Mouse (Mus musculus) MEL (cell line): ENCODE data around the gene Itpk1. TPM values are rescaled to one million over a fixed set of nuclear protein-coding genes. Genes with fewer than 3 reads are reported as not detected.

ENCODE experiments used
- DNase-seq: peaks from one replicate; pipeline ENCODE4 v3.0.0; 2011; ENCODE audit warnings: low read depth, low spot score
- H3K27ac ChIP-seq: 2 replicates; pipeline ENCODE4 v1.5.1; 2012; ENCODE audit warnings: low read depth, mild to moderate bottlenecking, control low read depth, low read length, moderate library complexity; ENCODE audit not compliant: control insufficient read depth
- H3K27me3 ChIP-seq, 2 experiments: fragments of 150-350 bp in 1 of 2; sonication (generic) in 1 of 2; 2 replicates each; pipeline ENCODE4 v1.6.1; 2012; ENCODE audit warnings: low read length in 2 of 2, mild to moderate bottlenecking in 2 of 2, improper control_type of control experiment in 1 of 2, moderate library complexity in 1 of 2; ENCODE audit not compliant: insufficient read depth in 2 of 2, control insufficient read depth in 1 of 2
- H3K36me3 ChIP-seq, 2 experiments: 2 replicates each; pipeline ENCODE4 v1.6.1; 2012 to 2014; ENCODE audit warnings: low read length in 2 of 2, improper control_type of control experiment in 1 of 2, inconsistent platforms in 1 of 2, mild to moderate bottlenecking in 1 of 2; ENCODE audit not compliant: insufficient read depth in 2 of 2, control insufficient read depth in 1 of 2
- H3K4me1 ChIP-seq, 2 experiments: fragments of 150-350 bp in 1 of 2; sonication (generic) in 1 of 2; 2 replicates each; pipeline ENCODE4 v1.6.1; 2012; ENCODE audit warnings: low read length in 2 of 2, improper control_type of control experiment in 1 of 2, mild to moderate bottlenecking in 1 of 2; ENCODE audit not compliant: insufficient read depth in 2 of 2, control insufficient read depth in 1 of 2
- H3K4me3 ChIP-seq, 2 experiments: fragments of 150-350 bp in 1 of 2; sonication (generic) in 1 of 2; 2 replicates each; pipeline ENCODE4 v1.5.1; 2012; ENCODE audit warnings: low read depth in 2 of 2, low read length in 2 of 2, mild to moderate bottlenecking in 2 of 2, moderate library complexity in 2 of 2, control low read depth in 1 of 2, improper control_type of control experiment in 1 of 2; ENCODE audit not compliant: control insufficient read depth in 1 of 2, insufficient read depth in 1 of 2
- H3K79me2 ChIP-seq: 2 replicates; pipeline ENCODE4 v1.6.1; 2012; ENCODE audit warnings: mild to moderate bottlenecking, low read length, moderate library complexity; ENCODE audit not compliant: control insufficient read depth, poor library complexity, insufficient read depth
- H3K9ac ChIP-seq: 2 replicates; pipeline ENCODE4 v1.6.1; 2012; ENCODE audit warnings: low read depth, mild to moderate bottlenecking, control low read depth, low read length, moderate library complexity; ENCODE audit not compliant: control insufficient read depth, poor library complexity, severe bottlenecking
- H3K9me3 ChIP-seq: fragments of 150-350 bp; sonication (generic); replicated peaks from 2 replicates; pipeline ENCODE4 v1.6.1; 2012; ENCODE audit warnings: mild to moderate bottlenecking, low read length, improper control_type of control experiment, moderate library complexity; ENCODE audit not compliant: insufficient read depth
- CTCF ChIP-seq, 3 experiments: IDR thresholded peaks in 2 of 3; conservative IDR thresholded peaks in 1 of 3; 2 replicates each; pipeline ENCODE4 v1.5.1; 2011 to 2012; ENCODE audit warnings: low read length in 3 of 3, low read depth in 2 of 3, mild to moderate bottlenecking in 2 of 3, improper control_type of control experiment in 1 of 3, inconsistent platforms in 1 of 3, mixed read lengths in 1 of 3, moderate library complexity in 1 of 3; ENCODE audit not compliant: control insufficient read depth in 1 of 3, insufficient read depth in 1 of 3, poor library complexity in 1 of 3, severe bottlenecking in 1 of 3
- ELF1 ChIP-seq: IDR thresholded peaks from 2 replicates; pipeline ENCODE4 v1.6.1; 2014; ENCODE audit warnings: low read depth, mild to moderate bottlenecking, inconsistent platforms, low read length, improper control_type of control experiment, moderate library complexity
- GABPA ChIP-seq: IDR thresholded peaks from 2 replicates; pipeline ENCODE4 v1.6.1; 2012; ENCODE audit warnings: low read depth, mild to moderate bottlenecking, inconsistent platforms, low read length, improper control_type of control experiment, moderate library complexity
- GATA1 ChIP-seq: IDR thresholded peaks from 2 replicates; pipeline ENCODE4 v1.6.1; 2011; ENCODE audit warnings: low read depth, low read length, improper control_type of control experiment
- HCFC1 ChIP-seq: IDR thresholded peaks from 2 replicates; pipeline ENCODE4 v1.6.1; 2012; ENCODE audit warnings: low read depth, mild to moderate bottlenecking, inconsistent platforms, low read length, improper control_type of control experiment, moderate library complexity
- JUND ChIP-seq: IDR thresholded peaks from 2 replicates; pipeline ENCODE4 v1.6.1; 2011; ENCODE audit warnings: low read depth, mild to moderate bottlenecking, improper control_type of control experiment, low read length
- KAT2A ChIP-seq: conservative IDR thresholded peaks from 2 replicates; pipeline ENCODE4 v1.6.1; 2012; ENCODE audit warnings: low read depth, low read length, improper control_type of control experiment, inconsistent platforms
- MYC ChIP-seq: IDR thresholded peaks from 2 replicates; pipeline ENCODE4 v1.6.1; 2011; ENCODE audit warnings: low read depth, mild to moderate bottlenecking, low read length, improper control_type of control experiment, moderate library complexity
- POLR2A ChIP-seq, 2 experiments: IDR thresholded peaks; 2 replicates each; pipeline ENCODE4 v1.6.1; 2011 to 2012; ENCODE audit warnings: low read length in 2 of 2, mild to moderate bottlenecking in 2 of 2, control low read depth in 1 of 2, improper control_type of control experiment in 1 of 2, low read depth in 1 of 2, moderate library complexity in 1 of 2; ENCODE audit not compliant: control insufficient read depth in 1 of 2, insufficient read depth in 1 of 2, poor library complexity in 1 of 2
- POLR2AphosphoS2 ChIP-seq: IDR thresholded peaks from 2 replicates; pipeline ENCODE4 v1.6.1; 2011; ENCODE audit warnings: low read length, improper control_type of control experiment
- POLR2AphosphoS5 ChIP-seq: IDR thresholded peaks from 2 replicates; pipeline ENCODE4 v1.6.1; 2012; ENCODE audit warnings: low read depth, borderline replicate concordance, mild to moderate bottlenecking, inconsistent platforms, low read length, moderate library complexity, mixed read lengths
- RCOR1 ChIP-seq: IDR thresholded peaks from 2 replicates; pipeline ENCODE4 v1.6.1; 2012; ENCODE audit warnings: low read depth, mild to moderate bottlenecking, inconsistent platforms, low read length, improper control_type of control experiment
- TBP ChIP-seq: IDR thresholded peaks from 2 replicates; pipeline ENCODE4 v1.8.0; 2011; ENCODE audit warnings: low read depth, low read length, improper control_type of control experiment
- UBTF ChIP-seq: IDR thresholded peaks from 2 replicates; pipeline ENCODE4 v1.6.1; 2012; ENCODE audit warnings: low read depth, mild to moderate bottlenecking, inconsistent platforms, low read length, improper control_type of control experiment, moderate library complexity, borderline replicate concordance; ENCODE audit not compliant: insufficient read depth
- USF2 ChIP-seq, 2 experiments: IDR thresholded peaks; 2 replicates each; pipeline ENCODE4 v1.6.1; 2011 to 2012; ENCODE audit warnings: improper control_type of control experiment in 2 of 2, low read length in 2 of 2, borderline replicate concordance in 1 of 2, inconsistent platforms in 1 of 2, low read depth in 1 of 2, mild to moderate bottlenecking in 1 of 2; ENCODE audit not compliant: insufficient read depth in 1 of 2
- polyA plus RNA-seq, 2 experiments: library from polyadenylated mRNA; stranded (reverse) in 1 of 2; unstranded in 1 of 2; fragments of >175 nt in 1 of 2; fragments of >200 nt in 1 of 2; gene quantifications; 2 replicates each; pipeline versions ENCODE4 v1.2.1 to v1.2.4; 2012; ENCODE audit warnings: low replicate concordance in 2 of 2, low read depth in 1 of 2; ENCODE audit not compliant: insufficient read length in 2 of 2, insufficient read depth in 1 of 2, missing spikeins in 1 of 2
- total RNA-seq: library from RNA; depleted of rRNA; stranded (reverse); fragments of 300-350 nt; gene quantifications from 2 replicates; pipeline ENCODE4 v1.2.3, GENCODE M21; 2012

Gene Itpk1
- total and polyA plus RNA-seq, 3 experiments, result 12.0 to 25.7 TPM; not detected in 1

DNA sequence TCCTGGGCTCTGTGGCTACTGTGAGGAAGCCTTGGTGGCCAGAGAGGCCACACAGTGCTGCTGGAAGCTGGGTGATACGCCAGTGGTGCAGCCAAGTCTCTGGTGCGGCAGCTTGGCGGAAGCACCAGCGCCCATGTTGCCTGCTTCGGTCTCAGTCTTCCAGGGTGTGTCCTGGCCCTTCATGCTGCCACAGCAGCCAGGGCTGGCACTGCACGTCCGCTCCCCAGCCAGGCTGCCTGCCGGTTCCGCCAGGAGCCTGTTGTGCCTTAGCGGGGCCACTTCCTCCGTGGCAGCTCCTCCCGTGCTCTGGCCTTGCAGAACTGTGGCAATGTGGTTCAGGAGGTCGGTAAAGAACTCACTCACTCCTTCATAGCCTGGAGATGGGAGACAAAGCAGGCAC, 134.6 kb downstream of the Itpk1 start:
- Histone ChIP-seq H3K9me3 (no peaks in the 10 kb centered on the region), H3K4me1 (peaks cover 0 to 3% of the 10 kb centered on the region in 2 experiments; a peak in 2 of 4 replicates), H3K9ac (no peak overlapping the region), H3K79me2 (no peaks in the 10 kb centered on the region), H3K27ac (no peak overlapping the region), H3K4me3 (no peak overlapping the region), H3K36me3 (no peaks in the 10 kb centered on the region), H3K27me3 (no peaks in the 10 kb centered on the region)
- no peak for DNase-seq
- TF ChIP-seq ELF1 (no peak), HCFC1 (no peak), POLR2AphosphoS2 (no peak), UBTF (no peak), KAT2A (no peak), CTCF (IDR thresholded peaks at IDR 0.05 in 2 of 3, conservative IDR thresholded peaks at IDR 0.05 in 1 of 3; ENCODE audit: control insufficient read depth in 1 of 3, insufficient read depth in 1 of 3, low read depth in 2 of 3, low read length in 3 of 3, poor library complexity in 1 of 3, severe bottlenecking in 1 of 3) (no peak), GABPA (no peak), JUND (no peak), USF2 (IDR thresholded peaks at IDR 0.05; ENCODE audit: borderline replicate concordance in 1 of 2, insufficient read depth in 1 of 2, low read depth in 1 of 2, low read length in 2 of 2) (no peak), GATA1 (no peak), TBP (no peak), POLR2A (IDR thresholded peaks at IDR 0.05; ENCODE audit: control insufficient read depth in 1 of 2, insufficient read depth in 1 of 2, low read depth in 1 of 2, low read length in 2 of 2, poor library complexity in 1 of 2) (no peak), POLR2AphosphoS5 (no peak)

DNA sequence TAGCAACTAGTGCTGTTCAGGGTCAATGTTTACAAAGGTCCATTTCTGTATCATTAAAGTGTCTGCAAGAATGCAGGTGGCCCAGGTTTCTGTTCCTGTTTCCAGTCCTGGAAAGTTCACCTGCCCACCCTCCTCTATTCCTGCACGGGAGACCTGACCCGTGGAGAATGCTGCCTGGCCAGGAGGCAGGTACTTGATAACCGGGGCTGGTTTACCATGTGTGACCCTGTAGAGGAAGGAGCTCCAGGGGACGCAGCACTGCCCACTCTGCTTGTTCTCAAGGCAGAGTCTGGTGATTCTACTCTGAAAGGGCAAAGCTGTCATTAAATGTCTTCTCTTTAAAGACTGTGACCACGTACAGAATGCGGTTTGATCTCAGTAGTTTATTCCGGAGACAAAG, 136.5 kb downstream of the Itpk1 start:
- Histone ChIP-seq H3K4me3 (no peak overlapping the region), H3K9me3 (no peaks in the 10 kb centered on the region), H3K79me2 (no peaks in the 10 kb centered on the region), H3K4me1 (peaks cover 0 to 5% of the 10 kb centered on the region in 2 experiments; a peak in 2 of 4 replicates), H3K27ac (no peak overlapping the region), H3K9ac (no peak overlapping the region), H3K36me3 (no peaks in the 10 kb centered on the region), H3K27me3 (no peaks in the 10 kb centered on the region)
- TF ChIP-seq GABPA, result no peak
- DNase-seq, result no peak

DNA sequence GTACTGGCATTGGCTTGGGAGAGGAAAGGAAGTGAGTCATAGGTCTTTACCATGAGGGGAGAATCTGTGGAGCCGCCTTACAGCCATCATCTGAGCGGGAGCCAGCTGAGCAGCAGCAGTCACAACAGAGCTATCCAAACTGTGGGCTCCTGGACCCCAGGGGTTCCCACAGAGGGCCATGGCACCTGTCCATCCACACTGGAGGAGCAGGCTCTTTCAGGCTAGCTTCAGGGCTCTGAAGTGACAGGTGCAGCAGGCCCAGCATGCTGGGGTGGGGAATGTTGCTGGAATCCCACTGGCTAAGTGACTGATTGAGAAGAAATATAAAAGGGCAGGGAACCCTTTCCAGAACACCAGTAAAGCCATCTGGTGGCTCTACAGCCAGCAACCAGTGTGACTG, 137.8 kb downstream of the Itpk1 start:
- H3K4me1 ChIP-seq, result peaks cover 0 to 5% of the 10 kb centered on the region in 2 experiments; a peak in 2 of 4 replicates
- H3K9ac ChIP-seq, result no peak overlapping the region
- no peak for TF ChIP-seq RCOR1
- TF ChIP-seq POLR2A (IDR thresholded peaks at IDR 0.05; ENCODE audit: control insufficient read depth in 1 of 2, insufficient read depth in 1 of 2, low read depth in 1 of 2, low read length in 2 of 2, poor library complexity in 1 of 2), result no peak
- TF ChIP-seq MYC, result no peak
- no peak for TF ChIP-seq ELF1

More for the DNA sequence above, 137.8 kb downstream of the Itpk1 start:
- H3K27ac ChIP-seq, result no peak overlapping the region
- no peaks in the 10 kb centered on the region for H3K36me3 ChIP-seq
- H3K79me2 ChIP-seq, result no peaks in the 10 kb centered on the region
- H3K4me3 ChIP-seq, result no peak overlapping the region
- no peaks in the 10 kb centered on the region for H3K9me3 ChIP-seq
- no peaks in the 10 kb centered on the region for H3K27me3 ChIP-seq
- DNase-seq, result no peak
